Mouse (Mus musculus) neural tube, embryonic 12.5 days (tissue): Measurements from ENCODE around the gene Pmfbp1. TPM values are rescaled to one million over a fixed set of nuclear protein-coding genes. Genes with fewer than 3 reads are reported as not detected.

ENCODE experiments used
- ATAC-seq: fragments of 200-750 bp; cut with Nextera tagmentation; 2 replicates; pipeline ENCODE4 v1.8.0; 2017; ENCODE audit warnings: low read depth, mild to moderate bottlenecking, moderate TSS enrichment, moderate library complexity; ENCODE audit not compliant: low FRiP score
- H3K27ac ChIP-seq: fragments of 300-500 bp; sonication (generic); 2 replicates; pipeline ENCODE4 v1.5.1; 2016
- H3K27me3 ChIP-seq: fragments of 300-500 bp; sonication (generic); replicated peaks from 2 replicates; pipeline ENCODE4 v1.6.1; 2016; ENCODE audit warnings: mild to moderate bottlenecking
- H3K36me3 ChIP-seq: fragments of 300-500 bp; sonication (generic); 2 replicates; pipeline ENCODE4 v1.6.1; 2016; ENCODE audit warnings: mild to moderate bottlenecking
- H3K4me1 ChIP-seq: fragments of 300-500 bp; sonication (generic); 2 replicates; pipeline ENCODE4 v1.6.1; 2016
- H3K4me2 ChIP-seq: fragments of 300-500 bp; sonication (generic); replicated peaks from 2 replicates; pipeline ENCODE4 v1.6.1; 2016; ENCODE audit warnings: mild to moderate bottlenecking
- H3K4me3 ChIP-seq: fragments of 300-500 bp; sonication (generic); 2 replicates; pipeline ENCODE4 v1.5.1; 2016
- H3K9ac ChIP-seq: fragments of 300-500 bp; sonication (generic); 2 replicates; pipeline ENCODE4 v1.6.1; 2016; ENCODE audit warnings: mild to moderate bottlenecking
- H3K9me3 ChIP-seq: fragments of 300-500 bp; sonication (generic); 2 replicates; pipeline ENCODE4 v1.6.1; 2016; ENCODE audit warnings: mild to moderate bottlenecking
- WGBS: fragments of 180-500 bp; shearing (Covaris S2); methylation state at CpG from one replicate; pipeline ENCODE4 v1.1.7; 2016; 5-methylcytosine and 5-hydroxymethylcytosine counted together
- polyA plus RNA-seq: library from polyadenylated mRNA; unstranded; fragments of >200 nt; fragmentation: Nextera tagmentation; extraction: Ambion mirVana; gene quantifications from 2 replicates; pipeline ENCODE4 v1.2.1, GENCODE M21; 2016

Gene Pmfbp1
- polyA plus RNA-seq, 1 experiment from 2014 or later, result 1.7 TPM

DNA sequence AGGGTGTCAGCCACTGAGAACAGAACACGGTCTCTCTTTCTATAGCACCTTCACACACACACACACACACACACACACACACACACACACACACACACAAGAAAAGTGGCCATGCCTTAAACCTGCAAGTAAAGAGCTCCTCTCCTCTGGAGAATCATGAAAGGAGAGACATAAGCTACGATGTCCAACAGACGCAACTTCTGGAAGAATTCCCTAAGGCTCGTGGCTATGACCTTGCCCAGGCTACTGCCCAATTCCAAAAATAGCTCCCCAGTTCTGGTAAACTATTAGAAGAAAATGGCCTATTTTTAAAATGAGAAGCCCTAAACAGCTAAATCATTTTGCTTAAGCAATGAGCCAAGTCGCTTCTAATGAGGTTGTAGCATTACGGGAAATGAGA lies 22.0 kb upstream of the Pmfbp1 start:
- ATAC-seq, result no peak
- no peak overlapping the region for H3K9ac ChIP-seq
- H3K27me3 ChIP-seq, result no peaks in the 10 kb centered on the region
- H3K4me3 ChIP-seq, result no peak overlapping the region
- H3K4me2 ChIP-seq, result no peak overlapping the region
- no peaks in the 10 kb centered on the region for H3K9me3 ChIP-seq
- WGBS, result 83% methylated on average over 6 of the region's 6 CpGs
- H3K27ac ChIP-seq, result no peak overlapping the region
- peaks cover 19% of the 10 kb centered on the region for H3K4me1 ChIP-seq
- no peaks in the 10 kb centered on the region for H3K36me3 ChIP-seq

DNA sequence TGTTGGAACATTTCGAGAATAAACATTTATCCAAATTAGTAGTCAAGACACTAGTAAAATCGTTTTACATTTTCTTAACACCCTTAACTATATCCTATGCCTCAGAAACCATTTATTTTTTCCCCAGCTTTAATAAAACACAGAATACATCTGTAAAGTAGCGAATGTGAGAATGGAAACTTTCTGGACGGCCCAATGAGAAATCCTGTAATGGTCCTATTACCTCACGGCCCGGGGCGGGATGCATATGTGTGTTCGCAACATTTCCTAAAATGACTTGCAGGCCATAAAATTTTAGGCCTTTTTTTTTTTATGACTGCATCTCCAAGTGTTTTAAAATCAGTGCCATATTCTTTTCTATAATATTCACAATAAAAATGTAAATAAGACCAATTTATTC lies 21.4 kb upstream of the Pmfbp1 start:
- Histone ChIP-seq H3K27ac (0 out of 2 replicates have a peak overlapping the region, but pooled peaks have one; percentile 32), H3K4me1 (peaks cover 19% of the 10 kb centered on the region), H3K9ac (no peak overlapping the region), H3K4me3 (no peak overlapping the region), H3K27me3 (no peaks in the 10 kb centered on the region), H3K36me3 (no peaks in the 10 kb centered on the region), H3K4me2 (no peak overlapping the region), H3K9me3 (no peaks in the 10 kb centered on the region)
- WGBS, result 83% methylated on average over 8 of the region's 8 CpGs
- ATAC-seq, result no peak

DNA sequence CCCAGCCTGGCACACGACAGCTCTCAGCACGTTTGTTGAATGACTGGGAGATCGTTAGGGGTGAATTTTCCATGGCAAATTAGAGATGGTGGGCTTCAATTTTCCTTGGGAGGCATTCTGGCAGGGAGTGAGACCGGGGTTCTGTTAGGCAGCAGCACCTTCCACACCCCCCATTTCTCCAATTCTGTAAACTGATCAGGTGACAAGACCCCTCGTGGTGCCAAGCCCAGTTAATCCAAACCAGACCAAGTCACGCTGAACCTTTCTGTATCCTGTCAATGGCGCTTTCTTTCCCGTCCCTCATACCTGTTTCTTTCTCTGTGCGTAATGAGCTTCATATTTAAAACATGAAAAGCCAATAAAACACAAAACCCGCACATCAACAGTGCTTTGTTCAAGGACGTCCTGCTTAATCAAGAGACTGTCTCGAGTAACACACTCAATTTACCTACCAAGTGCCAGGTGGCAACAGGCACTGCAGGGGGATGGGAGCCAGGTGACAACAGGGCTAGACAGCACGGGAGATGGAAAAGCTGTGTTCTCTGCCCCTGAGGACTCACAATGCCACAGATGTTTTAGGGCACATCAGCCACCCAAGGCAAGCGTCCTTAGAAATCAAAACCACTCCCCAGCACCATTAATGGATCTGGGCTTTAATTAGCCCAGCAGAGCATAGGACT lies 19.2 kb upstream of the Pmfbp1 start:
- ATAC-seq, result no peak
- WGBS, result 56% methylated on average over 14 of the region's 14 CpGs
- Histone ChIP-seq H3K27ac (no peak overlapping the region), H3K27me3 (no peaks in the 10 kb centered on the region), H3K9ac (no peak overlapping the region), H3K9me3 (no peaks in the 10 kb centered on the region), H3K4me3 (no peak overlapping the region), H3K4me1 (peaks cover 11% of the 10 kb centered on the region), H3K36me3 (no peaks in the 10 kb centered on the region), H3K4me2 (no peak overlapping the region)

DNA sequence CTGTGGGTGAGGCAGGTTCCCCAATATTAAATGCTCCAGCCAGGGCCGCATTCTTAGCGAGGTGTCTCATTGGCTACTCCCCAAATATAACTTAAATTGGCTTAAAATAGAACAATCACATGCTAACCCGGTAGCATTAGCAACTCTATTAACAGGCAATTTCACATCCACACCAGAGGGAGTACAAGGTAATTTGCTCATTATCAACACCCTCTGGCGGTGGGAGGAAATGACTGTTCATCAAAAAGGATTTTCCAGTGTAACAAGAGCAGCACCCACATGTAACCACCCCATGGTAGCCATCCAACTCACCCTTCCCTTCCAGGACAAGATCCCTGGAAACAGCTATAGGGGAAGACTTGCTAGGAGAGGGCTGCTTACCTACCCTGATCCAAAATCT lies 18.4 kb upstream of the Pmfbp1 start:
- WGBS, result 63% methylated on average over 4 of the region's 4 CpGs
- Histone ChIP-seq H3K36me3 (no peaks in the 10 kb centered on the region), H3K4me2 (no peak overlapping the region), H3K9ac (no peak overlapping the region), H3K4me1 (peaks cover 11% of the 10 kb centered on the region), H3K4me3 (no peak overlapping the region), H3K27me3 (no peaks in the 10 kb centered on the region), H3K27ac (no peak overlapping the region), H3K9me3 (no peaks in the 10 kb centered on the region)
- ATAC-seq, result no peak

DNA sequence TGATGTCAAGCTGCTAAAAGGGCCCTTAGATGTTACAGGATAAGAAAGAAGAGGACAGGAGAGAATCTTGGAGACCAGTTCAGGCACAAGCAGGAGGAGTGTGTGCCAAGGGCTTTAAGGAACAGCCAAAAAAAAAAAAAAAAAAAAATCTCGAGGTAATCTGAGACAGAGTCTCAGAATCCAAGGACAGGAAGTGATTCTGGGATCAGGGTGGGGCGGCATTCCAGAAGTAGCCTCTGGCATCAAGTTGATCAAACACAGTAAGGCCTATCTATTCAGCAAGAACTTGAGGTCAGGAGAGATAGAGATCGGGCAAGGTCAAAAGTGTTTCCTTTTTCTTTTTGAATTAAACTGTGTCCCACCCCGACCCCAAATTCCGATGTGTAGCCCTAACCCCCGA lies 15.2 kb upstream of the Pmfbp1 start:
- WGBS, result 82% methylated on average over 6 of the region's 6 CpGs
- no peak for ATAC-seq
- H3K9ac ChIP-seq, result no peak overlapping the region

DNA sequence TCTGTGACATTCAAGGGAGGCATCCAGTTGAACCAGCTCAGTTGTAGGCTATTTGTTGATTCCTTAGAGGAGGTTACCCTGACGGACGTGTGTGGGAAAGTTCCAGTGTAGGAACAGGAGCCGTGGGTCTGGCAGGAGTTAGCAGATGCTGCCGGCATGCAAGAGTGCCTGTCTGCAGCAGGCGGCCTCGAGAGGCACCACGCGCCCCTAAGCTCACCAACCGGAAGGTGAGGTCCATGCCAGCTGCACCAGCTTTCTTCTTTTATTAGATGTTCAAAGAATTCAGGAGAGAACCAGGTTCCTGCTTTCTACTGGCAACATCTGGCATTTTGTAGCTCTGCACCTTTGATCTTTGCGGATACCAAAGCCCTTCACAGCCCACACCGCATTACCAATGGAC lies 9.1 kb upstream of the Pmfbp1 start:
- Histone ChIP-seq H3K36me3 (no peaks in the 10 kb centered on the region), H3K27ac (no peak overlapping the region), H3K4me1 (no peaks in the 10 kb centered on the region), H3K9ac (no peak overlapping the region), H3K27me3 (no peaks in the 10 kb centered on the region), H3K4me3 (no peak overlapping the region), H3K9me3 (no peaks in the 10 kb centered on the region), H3K4me2 (no peak overlapping the region)
- ATAC-seq, result no peak
- WGBS, result 84% methylated on average over 11 of the region's 11 CpGs

More for the DNA sequence above, 15.2 kb upstream of the Pmfbp1 start:
- Histone ChIP-seq H3K9me3 (no peaks in the 10 kb centered on the region), H3K27me3 (no peaks in the 10 kb centered on the region), H3K4me2 (no peak overlapping the region), H3K4me3 (no peak overlapping the region), H3K36me3 (no peaks in the 10 kb centered on the region), H3K27ac (no peak overlapping the region), H3K4me1 (peaks cover 5% of the 10 kb centered on the region)

DNA sequence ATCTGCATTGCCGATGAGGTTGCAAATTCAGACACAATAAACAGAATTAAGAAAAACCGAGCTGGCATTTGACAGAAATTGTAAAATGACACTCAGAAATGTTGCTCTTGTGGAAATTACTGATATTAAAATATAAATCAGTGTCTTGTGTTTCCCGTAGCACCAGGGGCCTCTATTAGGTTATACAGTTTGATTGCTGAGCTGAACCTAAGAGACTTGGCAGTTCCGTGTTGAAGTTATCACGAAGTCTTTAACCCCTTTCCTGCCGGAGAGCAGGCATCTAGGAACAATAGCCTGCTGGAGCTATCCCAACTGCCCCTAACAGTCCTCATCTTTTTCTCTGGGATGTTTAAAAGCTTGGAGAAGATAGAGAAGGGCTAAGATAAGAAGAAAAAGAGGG lies 8.3 kb upstream of the Pmfbp1 start:
- no peaks in the 10 kb centered on the region for H3K36me3 ChIP-seq
- H3K27ac ChIP-seq, result no peak overlapping the region
- no peaks in the 10 kb centered on the region for H3K4me1 ChIP-seq
- H3K4me2 ChIP-seq, result no peak overlapping the region
- no peak overlapping the region for H3K4me3 ChIP-seq
- no peak overlapping the region for H3K9ac ChIP-seq
- no peaks in the 10 kb centered on the region for H3K9me3 ChIP-seq
- no peak for ATAC-seq
- H3K27me3 ChIP-seq, result no peaks in the 10 kb centered on the region
- WGBS, result 51% methylated on average over 6 of the region's 6 CpGs

DNA sequence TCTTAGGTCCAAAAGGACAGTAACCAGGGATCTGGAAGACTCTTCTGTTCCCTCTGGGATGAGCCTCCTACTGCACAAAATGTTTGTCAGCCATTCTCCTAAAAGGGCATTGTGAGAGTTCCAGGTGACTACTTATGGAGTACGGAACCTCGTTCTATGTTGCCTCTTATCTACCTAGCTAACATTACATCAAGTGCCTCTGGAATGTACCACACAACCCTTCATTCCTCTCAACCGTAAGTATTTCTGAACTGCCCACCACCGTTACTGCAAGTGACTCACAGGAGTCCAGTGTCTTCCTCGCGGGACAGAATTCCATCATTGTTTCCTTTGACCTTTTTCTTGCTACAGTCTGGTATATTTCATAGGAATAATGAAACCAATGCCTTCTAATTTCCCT lies 1.0 kb upstream of the Pmfbp1 start:
- WGBS, result 89% methylated on average over 6 of the region's 6 CpGs

DNA sequence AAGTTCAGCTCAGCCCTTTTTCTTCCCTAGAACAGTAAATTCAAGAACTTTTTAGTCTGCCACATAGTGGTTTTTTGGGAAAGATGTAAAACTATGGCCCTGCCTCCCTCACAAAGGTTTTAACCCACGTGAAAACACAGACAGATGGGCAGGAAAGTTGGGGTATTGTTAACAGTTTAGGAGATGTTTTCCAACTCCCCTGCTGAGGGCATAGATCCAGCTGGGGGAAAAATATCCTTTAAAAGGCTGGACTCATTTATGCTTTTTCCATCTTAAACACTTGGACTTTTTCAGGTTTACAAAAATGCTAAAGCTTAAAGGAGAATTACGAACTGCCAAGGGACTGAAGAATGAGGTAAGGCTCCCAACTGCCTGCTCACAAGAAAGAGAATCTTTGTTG lies 774 bp downstream of the Pmfbp1 start:
- ATAC-seq, result no peak
- H3K36me3 ChIP-seq, result no peaks in the 10 kb centered on the region
- no peak overlapping the region for H3K27ac ChIP-seq
- no peaks in the 10 kb centered on the region for H3K27me3 ChIP-seq
- H3K4me3 ChIP-seq, result no peak overlapping the region
- 64% methylated on average over 2 of the region's 2 CpGs for WGBS
- H3K9me3 ChIP-seq, result no peaks in the 10 kb centered on the region
- H3K4me1 ChIP-seq, result no peaks in the 10 kb centered on the region
- no peak overlapping the region for H3K4me2 ChIP-seq
- no peak overlapping the region for H3K9ac ChIP-seq

More for the DNA sequence above, 1.0 kb upstream of the Pmfbp1 start:
- H3K9me3 ChIP-seq, result no peaks in the 10 kb centered on the region
- H3K4me3 ChIP-seq, result no peak overlapping the region
- H3K4me1 ChIP-seq, result no peaks in the 10 kb centered on the region
- H3K27me3 ChIP-seq, result no peaks in the 10 kb centered on the region
- no peak overlapping the region for H3K4me2 ChIP-seq
- ATAC-seq, result no peak
- H3K9ac ChIP-seq, result no peak overlapping the region
- H3K36me3 ChIP-seq, result no peaks in the 10 kb centered on the region
- no peak overlapping the region for H3K27ac ChIP-seq

DNA sequence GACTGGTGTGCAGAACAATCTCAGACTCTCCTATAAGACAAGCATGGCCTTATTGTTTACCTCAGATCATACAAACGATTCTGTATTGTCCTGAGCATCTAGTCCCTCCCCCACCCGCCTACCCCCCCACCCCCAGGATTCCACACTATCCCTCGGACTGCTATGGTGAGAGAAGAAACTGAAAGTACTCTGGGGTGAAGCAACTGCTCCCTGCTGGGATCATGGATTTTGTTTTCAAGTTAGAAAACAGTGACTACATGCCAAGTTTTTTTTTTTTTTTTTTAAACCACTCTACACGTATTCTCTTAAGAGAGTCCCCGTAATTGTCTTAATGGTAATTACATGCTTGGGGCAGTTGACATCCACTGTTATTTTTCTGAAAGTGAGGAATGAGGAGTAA lies 3.6 kb downstream of the Pmfbp1 start:
- H3K36me3 ChIP-seq, result no peaks in the 10 kb centered on the region
- no peak overlapping the region for H3K4me2 ChIP-seq
- WGBS, result 59% methylated on average over 5 of the region's 5 CpGs
- H3K4me1 ChIP-seq, result no peaks in the 10 kb centered on the region
- H3K27ac ChIP-seq, result no peak overlapping the region
- H3K9ac ChIP-seq, result no peak overlapping the region
- no peak overlapping the region for H3K4me3 ChIP-seq
- no peak for ATAC-seq
- H3K9me3 ChIP-seq, result no peaks in the 10 kb centered on the region
- no peaks in the 10 kb centered on the region for H3K27me3 ChIP-seq

DNA sequence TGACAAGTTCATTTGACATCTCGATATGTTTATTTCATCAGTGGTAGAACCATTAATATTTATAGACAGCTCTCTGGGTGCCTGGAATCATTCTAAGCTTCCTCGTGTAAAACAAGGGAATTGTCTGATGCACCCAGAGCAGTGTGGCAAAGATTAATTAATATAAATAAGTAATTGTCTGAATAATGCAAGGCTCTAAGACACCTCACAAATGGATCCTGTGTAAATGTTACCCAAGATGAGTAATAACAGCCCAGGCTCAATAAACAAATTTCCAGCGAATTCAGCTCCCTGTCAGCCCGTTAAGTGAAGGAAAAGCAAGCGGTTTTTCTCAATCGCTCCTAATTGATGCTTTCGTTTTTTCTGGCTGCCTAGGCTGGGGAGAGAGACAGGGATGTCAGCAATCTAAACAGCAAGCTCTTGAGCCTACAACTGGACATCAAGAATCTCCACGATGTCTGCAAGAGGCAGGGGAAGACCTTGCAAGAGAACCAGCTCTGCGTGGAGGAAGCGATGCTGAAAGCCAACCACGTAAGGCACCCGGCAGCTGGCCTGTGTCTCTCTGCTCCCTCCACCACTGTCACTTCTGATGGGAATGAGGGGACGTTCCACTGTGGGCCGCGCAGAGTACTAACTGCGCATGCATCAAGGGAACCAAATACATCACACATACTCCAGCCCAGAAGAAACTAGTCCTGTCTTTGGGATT lies 5.3 kb downstream of the Pmfbp1 start:
- H3K4me1 ChIP-seq, result no peaks in the 10 kb centered on the region
- H3K4me3 ChIP-seq, result no peak overlapping the region
- WGBS, result 90% methylated on average over 16 of the region's 16 CpGs
- no peak overlapping the region for H3K9ac ChIP-seq
- no peak overlapping the region for H3K27ac ChIP-seq
- H3K4me2 ChIP-seq, result no peak overlapping the region
- H3K9me3 ChIP-seq, result no peaks in the 10 kb centered on the region
- H3K27me3 ChIP-seq, result no peaks in the 10 kb centered on the region
- ATAC-seq, result no peak
- no peaks in the 10 kb centered on the region for H3K36me3 ChIP-seq

DNA sequence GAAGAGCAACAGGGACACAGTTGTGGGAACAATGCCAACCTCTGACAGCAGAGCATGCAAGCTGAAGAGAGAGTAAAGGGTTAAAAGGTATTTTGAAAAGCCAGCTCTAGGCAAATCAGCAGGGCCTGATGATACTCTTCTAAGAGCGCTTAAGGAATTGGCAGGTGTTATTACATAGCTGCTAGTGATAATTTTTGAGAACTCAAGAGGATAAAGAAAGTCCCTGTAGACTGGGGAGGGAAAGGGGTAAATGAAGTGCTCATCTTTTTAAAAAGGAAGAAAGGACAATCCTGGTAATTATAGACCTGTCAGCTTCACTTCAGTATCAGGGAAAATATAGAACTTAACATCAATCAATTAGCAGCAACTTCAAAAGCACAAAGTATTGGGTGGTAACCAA lies 9.7 kb downstream of the Pmfbp1 start:
- no peak for ATAC-seq

DNA sequence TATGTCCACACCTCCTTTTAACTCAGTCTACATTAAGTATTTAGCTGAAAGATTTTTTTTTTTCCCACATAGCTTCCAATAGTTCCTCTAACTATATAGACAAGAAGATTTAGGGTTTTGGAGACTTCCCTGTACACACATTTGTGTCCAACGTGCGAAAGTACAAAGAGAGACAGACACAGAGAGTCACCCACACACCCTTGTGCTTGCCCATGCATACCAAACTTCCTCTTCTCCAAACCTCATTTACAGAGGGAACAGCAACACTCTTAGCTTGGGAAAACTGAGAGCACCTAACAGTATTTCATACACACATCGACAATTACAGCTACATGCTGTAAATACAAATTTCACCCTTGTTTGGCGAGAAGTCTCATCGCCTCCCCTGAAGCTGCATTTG lies 11.7 kb downstream of the Pmfbp1 start:
- 86% methylated on average over 5 of the region's 5 CpGs for WGBS
- Histone ChIP-seq H3K27ac (no peak overlapping the region), H3K36me3 (no peaks in the 10 kb centered on the region), H3K4me1 (no peaks in the 10 kb centered on the region), H3K9me3 (no peaks in the 10 kb centered on the region), H3K27me3 (no peaks in the 10 kb centered on the region), H3K9ac (no peak overlapping the region), H3K4me2 (no peak overlapping the region), H3K4me3 (no peak overlapping the region)
- no peak for ATAC-seq

More for the DNA sequence above, 9.7 kb downstream of the Pmfbp1 start:
- no peak overlapping the region for H3K9ac ChIP-seq
- H3K27ac ChIP-seq, result no peak overlapping the region
- no peak overlapping the region for H3K4me3 ChIP-seq
- H3K9me3 ChIP-seq, result no peaks in the 10 kb centered on the region
- H3K36me3 ChIP-seq, result no peaks in the 10 kb centered on the region
- WGBS, result 78% methylated on average over 1 of the region's 1 CpGs
- no peaks in the 10 kb centered on the region for H3K27me3 ChIP-seq
- no peaks in the 10 kb centered on the region for H3K4me1 ChIP-seq
- H3K4me2 ChIP-seq, result no peak overlapping the region
